Mouse (Mus musculus): ENCODE data around the gene Asb18. TPM values are rescaled to one million over a fixed set of nuclear protein-coding genes. Genes with fewer than 3 reads are reported as not detected.
A peak's percentile ranks its signal among the peaks of the same experiment; 100 is the strongest.

The Asb18 gene
- total and polyA plus RNA-seq, 2 experiments from 2014 or later = 0.49 to 1.2 TPM

DNA sequence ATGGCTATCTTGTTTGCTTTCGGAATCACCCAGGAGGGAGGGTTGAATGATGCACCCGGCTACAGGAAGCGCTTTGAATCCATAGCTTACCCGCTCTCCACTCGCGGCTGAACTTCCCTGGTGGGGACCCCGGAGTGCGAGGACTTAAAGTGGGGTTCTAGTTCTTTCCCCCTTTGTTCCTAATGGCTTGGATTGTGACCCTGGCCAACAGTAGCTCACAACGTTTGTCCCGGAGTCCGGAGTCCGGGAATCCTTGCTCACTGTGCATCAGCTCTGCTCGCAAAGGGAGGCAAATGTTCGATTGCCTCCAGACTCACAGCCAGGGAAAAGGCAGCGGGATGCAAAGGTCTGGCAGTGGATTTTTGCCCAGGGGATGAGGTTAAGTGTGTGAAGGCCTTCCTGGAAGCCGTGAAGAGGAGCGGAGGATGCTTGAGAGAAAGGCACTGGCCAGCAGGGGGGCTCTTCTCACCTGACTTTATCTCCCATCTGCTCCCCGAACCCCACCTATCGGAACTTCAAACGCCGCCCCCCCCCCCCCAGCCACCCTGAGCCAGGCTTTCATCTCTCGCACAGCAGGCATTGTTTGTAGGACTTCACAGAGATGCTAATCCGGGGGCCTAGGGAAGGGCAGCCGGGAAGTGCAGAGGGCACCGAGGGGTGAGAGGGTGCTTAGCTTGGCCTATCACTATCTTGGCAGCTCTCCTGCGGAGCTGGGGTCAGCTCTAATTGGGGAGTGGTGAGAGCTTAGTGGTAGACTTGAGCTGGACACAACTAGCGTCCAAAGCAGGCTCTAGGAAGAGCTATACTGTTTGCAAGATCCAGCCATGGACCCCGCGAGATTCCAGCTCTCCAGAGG, 78.7 kb downstream of the Asb18 start:
- no peak overlapping the region for H3K9ac ChIP-seq (replicated peaks; ENCODE audit: low read length)
- ATAC-seq (no peak), DNase-seq (ENCODE audit: low spot score) (peak; percentile 10)
- H3K27me3 ChIP-seq (ENCODE audit: insufficient read depth, low read length) = peaks cover 81% of the 10 kb centered on the region
- H3K9me3 ChIP-seq (ENCODE audit: low read length) = no peaks in the 10 kb centered on the region
- WGBS = 5% methylated on average over 29 of the region's 29 CpGs
- TF ChIP-seq CTCF (IDR thresholded peaks at IDR 0.05; ENCODE audit: low read depth) = no peak
- H3K4me3 ChIP-seq (ENCODE audit: low read length) = no peak overlapping the region
- H3K36me3 ChIP-seq (ENCODE audit: insufficient read depth, low read length) = no peaks in the 10 kb centered on the region
- 0 out of 2 replicates have a peak overlapping the region, but pooled peaks have one; percentile 23 for H3K4me2 ChIP-seq (ENCODE audit: low read depth, low read length)
- H3K27ac ChIP-seq = no peak overlapping the region
- H3K4me1 ChIP-seq (ENCODE audit: insufficient read depth, low read length) = 0 out of 2 replicates have a peak, but pooled peaks cover 6% of the 10 kb centered on the region

DNA sequence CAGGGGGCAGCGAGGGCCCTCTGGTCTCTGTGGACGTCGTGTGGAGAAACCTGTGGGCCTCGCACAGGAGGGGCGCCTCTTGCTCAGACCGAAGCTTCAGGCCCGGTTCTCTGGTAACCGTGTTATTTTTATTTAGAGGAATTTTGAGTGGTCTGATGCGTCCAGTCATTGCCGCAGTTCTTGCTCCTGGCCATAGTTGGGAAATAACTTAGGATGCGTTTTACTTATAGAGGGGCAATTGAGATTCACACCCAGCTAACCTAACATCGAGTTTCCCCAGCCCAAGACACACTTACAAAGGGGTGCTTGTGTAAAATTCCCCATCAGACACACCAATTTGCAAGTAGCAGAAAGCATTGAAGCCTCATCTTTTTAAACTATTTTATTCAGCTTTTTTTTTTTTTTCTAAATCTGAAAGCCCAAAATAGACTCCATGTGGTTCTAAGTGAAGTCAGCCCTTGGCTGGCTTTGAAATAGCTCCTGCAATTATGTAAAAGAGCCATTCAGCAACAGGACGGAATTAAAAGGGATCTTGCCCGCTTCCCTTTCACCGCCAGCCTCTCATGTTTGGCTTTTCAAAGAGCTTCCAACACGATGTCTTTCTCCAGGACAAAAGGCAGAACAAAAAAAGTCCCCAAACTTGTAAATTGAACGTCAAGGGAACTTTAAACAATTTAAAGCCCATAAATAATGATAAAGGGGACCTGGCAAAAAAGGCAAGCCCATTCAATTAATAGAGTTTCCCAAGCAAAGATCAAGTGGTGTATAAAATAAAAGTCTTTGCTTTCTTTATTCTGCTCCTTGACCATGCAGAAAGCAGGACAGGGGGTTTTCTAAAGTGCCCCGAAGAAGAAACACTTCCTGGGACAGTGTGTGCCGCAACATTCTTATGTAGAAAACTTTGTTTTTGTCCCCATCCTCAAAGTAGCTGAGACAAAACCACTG, 79.9 kb downstream of the Asb18 start:
- H3K27ac ChIP-seq = peak overlapping the region; percentile 45

DNA sequence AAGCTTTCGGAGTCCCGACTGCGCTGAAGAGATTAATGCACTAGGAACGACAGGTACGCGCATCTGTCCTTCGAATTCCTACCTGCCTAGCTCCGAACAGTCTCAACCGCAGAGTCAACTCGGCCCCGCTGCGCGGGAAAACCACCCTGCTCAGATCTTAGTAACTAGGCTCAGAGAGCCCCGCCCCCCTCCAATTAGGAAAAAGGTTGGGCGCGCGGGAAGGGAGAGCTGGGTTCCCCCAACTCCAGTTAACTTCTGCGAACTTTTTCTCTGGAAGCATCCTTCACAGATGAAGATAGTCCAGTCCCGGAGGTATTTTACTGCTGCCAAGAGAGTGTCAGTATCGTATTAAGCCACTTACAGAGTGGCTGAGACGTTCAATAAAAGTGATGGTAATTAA, 80.7 kb downstream of the Asb18 start:
- H3K4me2 ChIP-seq (ENCODE audit: low read depth, low read length) = peak overlapping the region; percentile 16; the same call in 1 of the 2 replicates
- no peaks in the 10 kb centered on the region for H3K36me3 ChIP-seq (ENCODE audit: insufficient read depth, low read length)
- no peak for ATAC-seq
- H3K4me1 ChIP-seq (ENCODE audit: insufficient read depth, low read length) = 0 out of 2 replicates have a peak, but pooled peaks cover 6% of the 10 kb centered on the region
- H3K27ac ChIP-seq = peak overlapping the region; percentile 45
- H3K27me3 ChIP-seq (ENCODE audit: insufficient read depth, low read length) = peaks cover 64% of the 10 kb centered on the region
- TF ChIP-seq CTCF (IDR thresholded peaks at IDR 0.05; ENCODE audit: low read depth) = no peak
- WGBS = 2% methylated on average over 21 of the region's 21 CpGs
- DNase-seq (ENCODE audit: low spot score) = peak; percentile 37
- no peaks in the 10 kb centered on the region for H3K9me3 ChIP-seq (ENCODE audit: low read length)
- no peak overlapping the region for H3K9ac ChIP-seq (replicated peaks; ENCODE audit: low read length)
- H3K4me3 ChIP-seq (ENCODE audit: low read length) = peak overlapping the region; percentile 2; the same call in 1 of the 2 replicates

More for the DNA sequence above, 79.9 kb downstream of the Asb18 start:
- Histone ChIP-seq H3K4me3 (ENCODE audit: low read length) (peak overlapping the region; percentile 2; the same call in 1 of the 2 replicates), H3K36me3 (ENCODE audit: insufficient read depth, low read length) (no peaks in the 10 kb centered on the region), H3K4me1 (ENCODE audit: insufficient read depth, low read length) (0 out of 2 replicates have a peak, but pooled peaks cover 6% of the 10 kb centered on the region), H3K9me3 (ENCODE audit: low read length) (no peaks in the 10 kb centered on the region), H3K4me2 (ENCODE audit: low read depth, low read length) (peak overlapping the region; percentile 16; the same call in 1 of the 2 replicates), H3K9ac (replicated peaks; ENCODE audit: low read length) (no peak overlapping the region), H3K27me3 (ENCODE audit: insufficient read depth, low read length) (peaks cover 72% of the 10 kb centered on the region)
- 7% methylated on average over 19 of the region's 19 CpGs for WGBS
- DNase-seq (ENCODE audit: low spot score) (peak; percentile 71), ATAC-seq (no peak)
- TF ChIP-seq CTCF (IDR thresholded peaks at IDR 0.05; ENCODE audit: low read depth) = no peak

DNA sequence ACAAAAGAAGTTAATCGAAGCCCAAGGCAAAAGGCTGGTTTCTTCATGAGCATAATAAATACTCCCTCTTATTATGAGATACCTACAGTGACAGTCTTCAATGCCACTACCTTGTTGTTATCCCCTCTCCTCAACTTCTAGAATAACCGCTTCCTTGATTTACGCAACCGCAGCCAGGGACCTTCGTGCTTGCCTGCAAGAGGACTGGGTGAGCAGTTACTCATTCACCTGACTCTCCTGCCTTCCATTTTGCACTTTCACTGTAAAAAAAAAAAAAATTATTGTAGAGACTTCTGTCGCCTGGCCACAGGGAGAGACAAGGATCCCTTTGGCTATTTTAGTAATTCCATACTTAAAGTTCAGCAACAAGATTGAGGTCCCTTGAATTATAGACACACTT, 81.4 kb downstream of the Asb18 start:
- Histone ChIP-seq H3K9ac (replicated peaks; ENCODE audit: low read length) (no peak overlapping the region), H3K4me3 (ENCODE audit: low read length) (0 out of 2 replicates have a peak overlapping the region, but pooled peaks have one; percentile 43), H3K27me3 (ENCODE audit: insufficient read depth, low read length) (peaks cover 66% of the 10 kb centered on the region), H3K27ac (no peak overlapping the region), H3K9me3 (ENCODE audit: low read length) (no peaks in the 10 kb centered on the region), H3K36me3 (ENCODE audit: insufficient read depth, low read length) (no peaks in the 10 kb centered on the region), H3K4me1 (ENCODE audit: insufficient read depth, low read length) (0 out of 2 replicates have a peak, but pooled peaks cover 6% of the 10 kb centered on the region), H3K4me2 (ENCODE audit: low read depth, low read length) (peak overlapping the region; percentile 57; the same call in 1 of the 2 replicates)
- WGBS = 9% methylated on average over 6 of the region's 6 CpGs
- no peak for TF ChIP-seq CTCF (IDR thresholded peaks at IDR 0.05; ENCODE audit: low read depth)
- ATAC-seq (no peak), DNase-seq (ENCODE audit: low spot score) (no peak)

DNA sequence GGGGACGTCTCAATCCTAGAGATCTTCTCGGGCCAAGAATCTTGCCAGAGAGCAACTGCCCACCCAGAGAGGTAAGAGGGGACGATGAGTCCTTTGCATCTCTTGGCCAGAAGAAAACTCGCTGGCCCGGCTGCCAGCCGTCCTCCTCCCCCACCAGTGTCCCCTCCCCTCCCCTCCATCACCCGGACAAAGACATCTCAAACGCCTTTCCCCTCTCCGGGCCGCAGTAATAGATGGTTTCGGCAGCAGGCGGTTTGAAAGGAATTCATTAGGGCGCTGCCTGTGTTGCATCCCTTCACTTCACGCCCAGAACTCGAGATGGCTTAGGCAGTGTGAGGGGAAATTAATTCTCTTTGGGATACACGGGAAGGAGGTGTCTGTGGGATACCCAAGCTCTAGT, 81.8 kb downstream of the Asb18 start:
- Histone ChIP-seq H3K9me3 (ENCODE audit: low read length) (no peaks in the 10 kb centered on the region), H3K4me2 (ENCODE audit: low read depth, low read length) (peak overlapping the region; percentile 57; the same call in 1 of the 2 replicates), H3K36me3 (ENCODE audit: insufficient read depth, low read length) (no peaks in the 10 kb centered on the region), H3K4me1 (ENCODE audit: insufficient read depth, low read length) (0 out of 2 replicates have a peak, but pooled peaks cover 6% of the 10 kb centered on the region), H3K9ac (replicated peaks; ENCODE audit: low read length) (no peak overlapping the region), H3K4me3 (ENCODE audit: low read length) (peak overlapping the region; percentile 43; the same call in 1 of the 2 replicates), H3K27me3 (ENCODE audit: insufficient read depth, low read length) (peaks cover 66% of the 10 kb centered on the region), H3K27ac (no peak overlapping the region)
- ATAC-seq (no peak), DNase-seq (ENCODE audit: low spot score) (peak; percentile 34)
- no peak for TF ChIP-seq CTCF (IDR thresholded peaks at IDR 0.05; ENCODE audit: low read depth)
- 4% methylated on average over 16 of the region's 16 CpGs for WGBS

DNA sequence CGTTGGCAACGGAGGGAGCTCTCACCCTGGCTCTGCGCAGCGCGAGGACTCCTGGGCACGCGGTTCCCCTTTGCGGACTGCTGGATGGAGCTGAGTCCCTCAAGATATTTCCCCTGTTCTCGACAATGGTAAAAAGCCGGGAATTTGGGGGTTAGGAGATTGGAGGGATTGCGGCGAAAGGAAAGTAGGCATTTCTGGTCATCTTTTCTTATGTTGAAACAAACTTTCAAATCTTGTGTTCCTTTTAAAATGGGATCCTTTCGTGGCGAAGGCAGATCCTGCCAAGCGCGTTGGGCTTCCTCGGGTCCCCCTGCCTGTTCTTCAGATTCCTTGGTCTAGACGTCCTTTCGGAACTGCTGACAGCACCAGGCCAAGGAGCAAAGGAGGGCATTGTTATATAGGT, 82.4 kb downstream of the Asb18 start:
- no peak overlapping the region for H3K9ac ChIP-seq (replicated peaks; ENCODE audit: low read length)

More for the DNA sequence above, 82.4 kb downstream of the Asb18 start:
- WGBS = 5% methylated on average over 19 of the region's 19 CpGs
- no peaks in the 10 kb centered on the region for H3K9me3 ChIP-seq (ENCODE audit: low read length)
- 0 out of 2 replicates have a peak, but pooled peaks cover 6% of the 10 kb centered on the region for H3K4me1 ChIP-seq (ENCODE audit: insufficient read depth, low read length)
- no peaks in the 10 kb centered on the region for H3K36me3 ChIP-seq (ENCODE audit: insufficient read depth, low read length)
- ATAC-seq (no peak), DNase-seq (ENCODE audit: low spot score) (peak; percentile 10)
- H3K4me3 ChIP-seq (ENCODE audit: low read length) = peak overlapping the region; percentile 43
- H3K27me3 ChIP-seq (ENCODE audit: insufficient read depth, low read length) = peaks cover 65% of the 10 kb centered on the region
- no peak for TF ChIP-seq CTCF (IDR thresholded peaks at IDR 0.05; ENCODE audit: low read depth)
- H3K27ac ChIP-seq = no peak overlapping the region
- H3K4me2 ChIP-seq (ENCODE audit: low read depth, low read length) = peak overlapping the region; percentile 57

Measured in hindbrain, postnatal 0 days (tissue).